Mouse (Mus musculus): ENCODE data around the gene Dnal4.

Gene Dnal4

GRCm38 (mm10) chr15:79728731-79729388 lies 48.8 kb downstream of the Dnal4 start:
- DNase-seq, result no peak

GRCm38 (mm10) chr15:79728311-79728710 lies 49.3 kb downstream of the Dnal4 start:
- DNase-seq, result no peak

DNA sequence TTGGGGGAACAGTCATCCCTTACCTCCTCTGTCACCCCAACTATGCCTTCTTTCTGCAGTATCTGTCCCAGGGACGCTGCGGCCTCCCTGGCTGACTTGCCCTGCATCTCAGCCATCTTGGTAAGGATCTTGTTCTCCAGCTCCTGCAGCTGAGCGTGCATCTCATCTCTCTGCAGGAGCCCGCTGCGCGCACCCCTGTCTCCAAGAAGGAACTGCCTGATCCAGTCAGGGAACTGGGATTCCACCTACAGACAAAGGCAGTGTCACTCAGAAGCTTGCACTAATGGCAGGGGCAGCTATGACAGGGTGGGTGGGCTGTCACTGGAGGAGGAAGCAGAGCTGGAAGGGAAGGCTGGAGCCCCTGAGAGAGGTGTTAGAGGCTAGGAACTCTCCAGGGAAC lies 49.8 kb downstream of the Dnal4 start:
- DNase-seq, result no peak

GRCm38 (mm10) chr15:79725190-79725789 lies 52.4 kb downstream of the Dnal4 start:
- peak; percentile 91 for DNase-seq

DNA sequence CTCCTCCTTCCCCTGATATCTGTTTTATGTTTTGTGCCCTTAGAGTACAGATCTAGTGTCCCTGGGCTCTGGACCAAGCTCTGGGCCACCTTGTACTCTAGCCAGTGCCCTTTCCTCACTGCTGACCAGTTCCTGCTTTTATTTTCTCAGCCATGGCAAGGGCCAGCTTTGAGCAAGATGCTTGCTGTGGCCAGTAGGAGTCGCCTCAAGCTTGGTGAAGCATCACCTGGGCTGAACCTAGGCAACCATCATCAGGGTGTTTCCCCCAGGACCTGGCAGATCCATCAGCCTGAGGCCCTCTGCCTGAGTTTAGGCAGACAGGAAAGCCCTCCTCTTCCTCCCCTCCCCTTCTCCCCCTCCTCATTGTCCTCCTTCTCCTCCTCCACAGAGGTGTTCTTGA lies 54.2 kb downstream of the Dnal4 start:
- DNase-seq, result peak; percentile 94

DNA sequence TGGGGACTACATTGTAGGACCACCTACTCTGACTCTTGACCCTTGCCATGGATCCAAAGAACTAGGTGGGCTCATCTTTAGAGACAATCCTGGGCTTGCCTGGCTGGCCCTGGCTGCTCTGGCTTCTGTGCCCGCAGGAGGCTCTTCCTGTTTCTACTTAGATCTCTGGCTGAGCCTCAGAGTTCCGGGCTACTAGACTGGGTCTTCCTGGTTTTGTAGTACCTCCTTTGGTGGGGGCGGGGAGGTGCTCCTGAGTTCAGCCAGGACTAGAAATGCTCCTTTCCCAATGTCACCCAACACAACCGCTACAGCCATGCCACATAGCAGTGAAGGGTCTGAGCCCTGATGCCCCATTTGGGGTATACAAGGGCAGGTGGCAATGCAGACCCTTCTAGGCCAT lies 56.9 kb downstream of the Dnal4 start:
- no peak for DNase-seq

GRCm38 (mm10) chr15:79720267-79720666 lies 57.4 kb downstream of the Dnal4 start:
- DNase-seq, result no peak

- DNase-seq, result no peak
Observed at GRCm38 (mm10) chr15:79716710-79717109, 60.9 kb downstream of the Dnal4 start.

DNA sequence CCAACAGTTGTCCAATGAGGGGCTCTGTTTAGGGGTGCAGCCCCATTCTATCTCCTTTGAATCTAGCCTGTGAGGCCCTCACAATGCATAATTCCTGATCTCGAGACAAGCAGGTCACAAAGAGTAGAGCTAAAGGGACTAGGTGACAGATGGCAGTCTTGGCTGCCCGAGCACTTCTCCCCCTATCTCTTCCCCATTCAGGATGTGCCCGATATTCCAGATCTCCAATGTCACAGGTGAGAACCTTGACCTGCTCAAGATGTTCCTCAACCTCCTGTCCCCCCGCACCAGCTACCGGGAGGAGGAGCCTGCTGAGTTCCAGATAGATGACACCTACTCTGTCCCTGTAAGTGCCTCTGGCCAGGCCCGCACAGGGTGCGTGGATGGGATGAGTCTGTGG lies 62.0 kb downstream of the Dnal4 start:
- no peak for DNase-seq

Data from heart, adult 11 months (tissue).